Mouse (Mus musculus): ENCODE results near the gene Vmn1r50. TPM values are rescaled to one million over a fixed set of nuclear protein-coding genes. Genes with fewer than 3 reads are reported as not detected.
"Not testable (repeated sequence)": the region's sequence is repeated elsewhere in the genome, so short reads cannot be mapped to it uniquely, and the experiment has no call there.

The Vmn1r50 gene
- not detected in 2 replicates for polyA plus RNA-seq (2011; ENCODE audit: insufficient read depth, insufficient read length, low replicate concordance, missing spikeins)

- WGBS, result 44% methylated on average over 2 of the region's 2 CpGs
- TF ChIP-seq CTCF (IDR thresholded peaks at IDR 0.05; ENCODE audit: control insufficient read depth, insufficient read depth, low read length), result no peak
- no peak for TF ChIP-seq POLR2A (IDR thresholded peaks at IDR 0.05; ENCODE audit: borderline replicate concordance, control insufficient read depth, low read depth, low read length)
Measured at GRCm38 (mm10) chr6:90101130-90101529, at the start of gene Vmn1r50. Gene Vmn1r50 (plus strand): TSS chr6:90101430.

GRCm38 (mm10) chr6:90078406-90078805, 22.8 kb upstream of the Vmn1r50 start, which contains the start of gene Vmn1r49:
Gene Vmn1r49 (minus strand): TSS chr6:90078506.
- H3K4me3 ChIP-seq (replicated peaks; ENCODE audit: control insufficient read depth, low read depth, low read length), result no peak within 1 kb of the TSS
- H3K27ac ChIP-seq (ENCODE audit: control insufficient read depth, insufficient read depth, low read depth, low read length, poor library complexity), result no peak within 1 kb of the TSS
- H3K4me1 ChIP-seq (ENCODE audit: control insufficient read depth, insufficient read depth, low read length), result no peaks in the 10 kb centered on the region
- 78% methylated on average over 4 of the region's 4 CpGs for WGBS
- no peak for TF ChIP-seq POLR2A (IDR thresholded peaks at IDR 0.05; ENCODE audit: borderline replicate concordance, control insufficient read depth, low read depth, low read length)
- TF ChIP-seq CTCF (IDR thresholded peaks at IDR 0.05; ENCODE audit: control insufficient read depth, insufficient read depth, low read length), result no peak

More at GRCm38 (mm10) chr6:90101130-90101529, at the start of gene Vmn1r50:
- Histone ChIP-seq H3K27ac (ENCODE audit: control insufficient read depth, insufficient read depth, low read depth, low read length, poor library complexity) (no peak within 1 kb of the TSS), H3K4me3 (replicated peaks; ENCODE audit: control insufficient read depth, low read depth, low read length) (no peak within 1 kb of the TSS), H3K4me1 (ENCODE audit: control insufficient read depth, insufficient read depth, low read length) (no peaks in the 10 kb centered on the region)

GRCm38 (mm10) chr6:90100566-90100965, 664 bp upstream of the Vmn1r50 start:
- no peaks in the 10 kb centered on the region for H3K4me1 ChIP-seq (ENCODE audit: control insufficient read depth, insufficient read depth, low read length)
- no peak overlapping the region for H3K4me3 ChIP-seq (replicated peaks; ENCODE audit: control insufficient read depth, low read depth, low read length)
- no peak overlapping the region for H3K27ac ChIP-seq (ENCODE audit: control insufficient read depth, insufficient read depth, low read depth, low read length, poor library complexity)
- 85% methylated on average over 2 of the region's 2 CpGs for WGBS
- no peak for TF ChIP-seq POLR2A (IDR thresholded peaks at IDR 0.05; ENCODE audit: borderline replicate concordance, control insufficient read depth, low read depth, low read length)
- TF ChIP-seq CTCF (IDR thresholded peaks at IDR 0.05; ENCODE audit: control insufficient read depth, insufficient read depth, low read length), result no peak

- not testable (repeated sequence) for H3K27ac ChIP-seq (ENCODE audit: control insufficient read depth, insufficient read depth, low read depth, low read length, poor library complexity); H3K4me1 ChIP-seq (ENCODE audit: control insufficient read depth, insufficient read depth, low read length); H3K4me3 ChIP-seq (replicated peaks; ENCODE audit: control insufficient read depth, low read depth, low read length)
- 79% methylated on average over 1 of the region's 1 CpGs for WGBS
Measured at GRCm38 (mm10) chr6:90122296-90122695, 21.1 kb downstream of the Vmn1r50 start, which contains the start of gene Vmn1r51. Gene Vmn1r51 (plus strand): TSS chr6:90122596.

Other genes starting within 250 kb of the Vmn1r50 start
- gene Vmn1r42, start 225.0 kb upstream of the Vmn1r50 start, polyA plus RNA-seq (2011; ENCODE audit: insufficient read depth, insufficient read length, low replicate concordance, missing spikeins), result not detected in 2 replicates
- gene Vmn1r43, start 225.0 kb upstream of the Vmn1r50 start, polyA plus RNA-seq (2011; ENCODE audit: insufficient read depth, insufficient read length, low replicate concordance, missing spikeins), result not detected in 2 replicates
- gene Vmn1r44, start 217.8 kb upstream of the Vmn1r50 start, polyA plus RNA-seq (2011; ENCODE audit: insufficient read depth, insufficient read length, low replicate concordance, missing spikeins), result not detected in 2 replicates
- gene Vmn1r45, start 160.8 kb upstream of the Vmn1r50 start, polyA plus RNA-seq (2011; ENCODE audit: insufficient read depth, insufficient read length, low replicate concordance, missing spikeins), result not detected in 2 replicates
- not detected in 2 replicates for gene Vmn1r46, start 132.1 kb upstream of the Vmn1r50 start, polyA plus RNA-seq (2011; ENCODE audit: insufficient read depth, insufficient read length, low replicate concordance, missing spikeins)
- gene Vmn1r47, start 85.3 kb upstream of the Vmn1r50 start, polyA plus RNA-seq (2011; ENCODE audit: insufficient read depth, insufficient read length, low replicate concordance, missing spikeins), result not detected in 2 replicates
- not detected in 2 replicates for gene Vmn1r48, start 64.6 kb upstream of the Vmn1r50 start, polyA plus RNA-seq (2011; ENCODE audit: insufficient read depth, insufficient read length, low replicate concordance, missing spikeins)
- gene Vmn1r49, start 22.9 kb upstream of the Vmn1r50 start, polyA plus RNA-seq (2011; ENCODE audit: insufficient read depth, insufficient read length, low replicate concordance, missing spikeins), result not detected in 2 replicates
- gene Vmn1r51, start 21.2 kb downstream of the Vmn1r50 start, polyA plus RNA-seq (2011; ENCODE audit: insufficient read depth, insufficient read length, low replicate concordance, missing spikeins), result not detected in 2 replicates
- not detected in 2 replicates for gene Vmn1r52, start 73.4 kb downstream of the Vmn1r50 start, polyA plus RNA-seq (2011; ENCODE audit: insufficient read depth, insufficient read length, low replicate concordance, missing spikeins)
- not detected in 2 replicates for gene V1ra8, start 101.4 kb downstream of the Vmn1r50 start, polyA plus RNA-seq (2011; ENCODE audit: insufficient read depth, insufficient read length, low replicate concordance, missing spikeins)
- not detected in 2 replicates for gene Vmn1r53, start 123.0 kb downstream of the Vmn1r50 start, polyA plus RNA-seq (2011; ENCODE audit: insufficient read depth, insufficient read length, low replicate concordance, missing spikeins)
- not detected in 2 replicates for gene Vmn1r54, start 144.9 kb downstream of the Vmn1r50 start, polyA plus RNA-seq (2011; ENCODE audit: insufficient read depth, insufficient read length, low replicate concordance, missing spikeins)
- gene BC048671, start 199.8 kb downstream of the Vmn1r50 start, polyA plus RNA-seq (2011; ENCODE audit: insufficient read depth, insufficient read length, low replicate concordance, missing spikeins), result not detected in 2 replicates
- gene Chst13, start 223.8 kb downstream of the Vmn1r50 start, polyA plus RNA-seq (2011; ENCODE audit: insufficient read depth, insufficient read length, low replicate concordance, missing spikeins), result 1.4 and 2.4 TPM in 2 replicates
- gene Uroc1, start 231.9 kb downstream of the Vmn1r50 start, polyA plus RNA-seq (2011; ENCODE audit: insufficient read depth, insufficient read length, low replicate concordance, missing spikeins), result 1.1 and 2.5 TPM in 2 replicates

All from bone marrow, adult 2 months (tissue).